Mouse (Mus musculus) heart, embryonic 12.5 days (tissue): Measurements from ENCODE around the gene Iqgap2. TPM values are rescaled to one million over a fixed set of nuclear protein-coding genes. Genes with fewer than 3 reads are reported as not detected.

Experiments used
- ATAC-seq: fragments of 200-750 bp; cut with Nextera tagmentation; 2 replicates; pipeline ENCODE4 v1.8.0; 2017; ENCODE audit warnings: moderate TSS enrichment, moderate library complexity; ENCODE audit not compliant: insufficient number of reproducible peaks, low FRiP score
- H3K27ac ChIP-seq: fragments of 300-500 bp; sonication (generic); 2 replicates; pipeline ENCODE4 v1.5.1; 2016; ENCODE audit warnings: mild to moderate bottlenecking, moderate library complexity; ENCODE audit not compliant: poor library complexity, severe bottlenecking
- H3K27me3 ChIP-seq: fragments of 300-500 bp; sonication (generic); replicated peaks from 2 replicates; pipeline ENCODE4 v1.6.1; 2016; ENCODE audit warnings: mild to moderate bottlenecking, moderate library complexity
- H3K36me3 ChIP-seq: fragments of 300-500 bp; sonication (generic); 2 replicates; pipeline ENCODE4 v1.6.1; 2016; ENCODE audit warnings: mild to moderate bottlenecking, moderate library complexity
- H3K4me1 ChIP-seq: fragments of 300-500 bp; sonication (generic); replicated peaks from 2 replicates; pipeline ENCODE4 v1.6.1; 2016; ENCODE audit warnings: mild to moderate bottlenecking
- H3K4me2 ChIP-seq: fragments of 300-500 bp; sonication (generic); 2 replicates; pipeline ENCODE4 v1.6.1; 2016; ENCODE audit warnings: mild to moderate bottlenecking, moderate library complexity
- H3K4me3 ChIP-seq: fragments of 300-500 bp; sonication (generic); 2 replicates; pipeline ENCODE4 v1.5.1; 2016; ENCODE audit warnings: mild to moderate bottlenecking
- H3K9ac ChIP-seq: fragments of 300-500 bp; sonication (generic); 2 replicates; pipeline ENCODE4 v1.6.1; 2016; ENCODE audit warnings: mild to moderate bottlenecking, moderate library complexity
- H3K9me3 ChIP-seq: fragments of 300-500 bp; sonication (generic); replicated peaks from 2 replicates; pipeline ENCODE4 v1.6.1; 2016; ENCODE audit warnings: mild to moderate bottlenecking, moderate library complexity
- WGBS: fragments of 180-500 bp; shearing (Covaris S2); methylation state at CpG from one replicate; pipeline ENCODE4 v1.1.7; 2016; 5-methylcytosine and 5-hydroxymethylcytosine counted together
- polyA plus RNA-seq: library from polyadenylated mRNA; unstranded; fragments of >200 nt; fragmentation: Nextera tagmentation; extraction: Ambion mirVana; gene quantifications from 2 replicates; pipeline ENCODE4 v1.2.1, GENCODE M21; 2016

The Iqgap2 gene
- polyA plus RNA-seq, 1 experiment from 2014 or later = 6.9 TPM

GRCm38 (mm10) chr13:95828616-95829015 lies 63.1 kb downstream of the Iqgap2 start:
- Histone ChIP-seq H3K27me3 (no peaks in the 10 kb centered on the region), H3K36me3 (no peaks in the 10 kb centered on the region), H3K4me3 (no peak overlapping the region), H3K9ac (no peak overlapping the region), H3K4me2 (no peak overlapping the region), H3K27ac (no peak overlapping the region), H3K4me1 (peaks cover 14% of the 10 kb centered on the region), H3K9me3 (0 out of 2 replicates have a peak, but pooled peaks cover 3% of the 10 kb centered on the region)
- WGBS = 84% methylated on average over 5 of the region's 5 CpGs
- ATAC-seq = no peak

- H3K4me2 ChIP-seq = no peak overlapping the region
- no peaks in the 10 kb centered on the region for H3K36me3 ChIP-seq
- 74% methylated on average over 6 of the region's 6 CpGs for WGBS
- H3K9me3 ChIP-seq = 0 out of 2 replicates have a peak, but pooled peaks cover 3% of the 10 kb centered on the region
- H3K4me3 ChIP-seq = no peak overlapping the region
- no peak overlapping the region for H3K27ac ChIP-seq
- no peak for ATAC-seq
- peaks cover 10% of the 10 kb centered on the region for H3K4me1 ChIP-seq
- no peaks in the 10 kb centered on the region for H3K27me3 ChIP-seq
- no peak overlapping the region for H3K9ac ChIP-seq
These were observed 65.5 kb downstream of the Iqgap2 start for GRCm38 (mm10) chr13:95826178-95826577.

GRCm38 (mm10) chr13:95822918-95823317 lies 68.8 kb downstream of the Iqgap2 start:
- Histone ChIP-seq H3K27ac (no peak overlapping the region), H3K36me3 (no peaks in the 10 kb centered on the region), H3K9me3 (0 out of 2 replicates have a peak, but pooled peaks cover 3% of the 10 kb centered on the region), H3K4me1 (peaks cover 10% of the 10 kb centered on the region), H3K27me3 (no peaks in the 10 kb centered on the region), H3K9ac (no peak overlapping the region), H3K4me2 (no peak overlapping the region), H3K4me3 (no peak overlapping the region)
- WGBS = 91% methylated on average over 6 of the region's 6 CpGs
- no peak for ATAC-seq

GRCm38 (mm10) chr13:95820071-95820470 lies 71.7 kb downstream of the Iqgap2 start:
- no peaks in the 10 kb centered on the region for H3K36me3 ChIP-seq
- no peak overlapping the region for H3K4me3 ChIP-seq
- H3K27ac ChIP-seq = no peak overlapping the region
- H3K9me3 ChIP-seq = 0 out of 2 replicates have a peak, but pooled peaks cover 3% of the 10 kb centered on the region
- no peak overlapping the region for H3K4me2 ChIP-seq
- 82% methylated on average over 9 of the region's 9 CpGs for WGBS
- no peaks in the 10 kb centered on the region for H3K4me1 ChIP-seq
- H3K9ac ChIP-seq = no peak overlapping the region
- H3K27me3 ChIP-seq = no peaks in the 10 kb centered on the region
- ATAC-seq = no peak

GRCm38 (mm10) chr13:95818941-95819340 lies 72.8 kb downstream of the Iqgap2 start:
- no peak for ATAC-seq
- Histone ChIP-seq H3K36me3 (no peaks in the 10 kb centered on the region), H3K4me2 (no peak overlapping the region), H3K9me3 (no peaks in the 10 kb centered on the region), H3K27ac (no peak overlapping the region), H3K9ac (no peak overlapping the region), H3K4me3 (no peak overlapping the region), H3K27me3 (no peaks in the 10 kb centered on the region), H3K4me1 (no peaks in the 10 kb centered on the region)
- 86% methylated on average over 4 of the region's 4 CpGs for WGBS

- H3K4me2 ChIP-seq = no peak overlapping the region
- no peak for ATAC-seq
- 80% methylated on average over 3 of the region's 3 CpGs for WGBS
These were observed 78.1 kb downstream of the Iqgap2 start for GRCm38 (mm10) chr13:95813643-95814042.

GRCm38 (mm10) chr13:95810796-95811195 lies 80.9 kb downstream of the Iqgap2 start:
- no peaks in the 10 kb centered on the region for H3K36me3 ChIP-seq
- ATAC-seq = no peak
- no peak overlapping the region for H3K4me3 ChIP-seq
- H3K4me1 ChIP-seq = peaks cover 3% of the 10 kb centered on the region
- H3K9ac ChIP-seq = no peak overlapping the region
- H3K27ac ChIP-seq = no peak overlapping the region
- H3K27me3 ChIP-seq = no peaks in the 10 kb centered on the region
- no peak overlapping the region for H3K4me2 ChIP-seq
- WGBS = 59% methylated on average over 2 of the region's 2 CpGs
- H3K9me3 ChIP-seq = no peaks in the 10 kb centered on the region

More at GRCm38 (mm10) chr13:95813643-95814042, 78.1 kb downstream of the Iqgap2 start:
- no peaks in the 10 kb centered on the region for H3K27me3 ChIP-seq
- no peak overlapping the region for H3K4me3 ChIP-seq
- no peak overlapping the region for H3K9ac ChIP-seq
- H3K27ac ChIP-seq = no peak overlapping the region
- H3K4me1 ChIP-seq = no peaks in the 10 kb centered on the region
- H3K9me3 ChIP-seq = no peaks in the 10 kb centered on the region
- H3K36me3 ChIP-seq = no peaks in the 10 kb centered on the region

GRCm38 (mm10) chr13:95807106-95807750 lies 84.5 kb downstream of the Iqgap2 start:
- H3K36me3 ChIP-seq = no peaks in the 10 kb centered on the region
- H3K4me1 ChIP-seq = peaks cover 17% of the 10 kb centered on the region
- no peak overlapping the region for H3K4me3 ChIP-seq
- no peaks in the 10 kb centered on the region for H3K27me3 ChIP-seq
- no peak for ATAC-seq
- no peak overlapping the region for H3K27ac ChIP-seq
- no peaks in the 10 kb centered on the region for H3K9me3 ChIP-seq
- WGBS = 37% methylated on average over 5 of the region's 5 CpGs
- no peak overlapping the region for H3K4me2 ChIP-seq
- H3K9ac ChIP-seq = no peak overlapping the region

- Histone ChIP-seq H3K4me1 (peaks cover 25% of the 10 kb centered on the region), H3K27ac (no peak overlapping the region), H3K4me3 (no peak overlapping the region), H3K9ac (no peak overlapping the region), H3K27me3 (no peaks in the 10 kb centered on the region), H3K9me3 (no peaks in the 10 kb centered on the region), H3K4me2 (peak overlapping the region; percentile 22; the same call in 1 of the 2 replicates), H3K36me3 (no peaks in the 10 kb centered on the region)
- 37% methylated on average over 13 of the region's 13 CpGs for WGBS
- no peak for ATAC-seq
These were observed 86.1 kb downstream of the Iqgap2 start for GRCm38 (mm10) chr13:95805469-95806166.

- no peak for ATAC-seq
- no peak overlapping the region for H3K27ac ChIP-seq
- no peak overlapping the region for H3K4me2 ChIP-seq
- H3K36me3 ChIP-seq = no peaks in the 10 kb centered on the region
- H3K4me3 ChIP-seq = no peak overlapping the region
- peaks cover 30% of the 10 kb centered on the region for H3K4me1 ChIP-seq
- WGBS = 31% methylated on average over 6 of the region's 6 CpGs
- H3K9me3 ChIP-seq = no peaks in the 10 kb centered on the region
- no peaks in the 10 kb centered on the region for H3K27me3 ChIP-seq
- no peak overlapping the region for H3K9ac ChIP-seq
These were observed 87.6 kb downstream of the Iqgap2 start for GRCm38 (mm10) chr13:95804113-95804512.

- H3K4me1 ChIP-seq = peaks cover 33% of the 10 kb centered on the region
- H3K4me3 ChIP-seq = no peak overlapping the region
- no peaks in the 10 kb centered on the region for H3K36me3 ChIP-seq
- no peaks in the 10 kb centered on the region for H3K9me3 ChIP-seq
- 51% methylated on average over 9 of the region's 9 CpGs for WGBS
- no peak for ATAC-seq
- no peak overlapping the region for H3K27ac ChIP-seq
- H3K27me3 ChIP-seq = no peaks in the 10 kb centered on the region
- H3K9ac ChIP-seq = no peak overlapping the region
- H3K4me2 ChIP-seq = no peak overlapping the region
These were observed 90.8 kb downstream of the Iqgap2 start for GRCm38 (mm10) chr13:95800925-95801324.
